Mouse (Mus musculus) large intestine, adult 2 months (tissue): ENCODE results near the gene Stoml2. TPM values are rescaled to one million over a fixed set of nuclear protein-coding genes. Genes with fewer than 3 reads are reported as not detected.
"Not testable (repeated sequence)": the region's sequence is repeated elsewhere in the genome, so short reads cannot be mapped to it uniquely, and the experiment has no call there.

Experiments
- DNase-seq: peaks from one replicate; pipeline ENCODE4 v3.0.0-alpha.2; 2012; ENCODE audit warnings: low read depth, low spot score
- whole genome bisulfite sequencing: fragments of 180-500 bp; shearing (Covaris S2); methylation state at CpG from one replicate; pipeline ENCODE4 v1.1.7; 2018; 5-methylcytosine and 5-hydroxymethylcytosine counted together
- polyA plus RNA-seq: library from polyadenylated mRNA; depleted of rRNA; stranded (reverse); fragments of >200 nt; gene quantifications from 2 replicates; pipeline ENCODE4 v1.2.3, GENCODE M21; 2012; rRNA removed

Stoml2 gene
- polyA plus RNA-seq, 1 experiment = 92.5 TPM

DNA sequence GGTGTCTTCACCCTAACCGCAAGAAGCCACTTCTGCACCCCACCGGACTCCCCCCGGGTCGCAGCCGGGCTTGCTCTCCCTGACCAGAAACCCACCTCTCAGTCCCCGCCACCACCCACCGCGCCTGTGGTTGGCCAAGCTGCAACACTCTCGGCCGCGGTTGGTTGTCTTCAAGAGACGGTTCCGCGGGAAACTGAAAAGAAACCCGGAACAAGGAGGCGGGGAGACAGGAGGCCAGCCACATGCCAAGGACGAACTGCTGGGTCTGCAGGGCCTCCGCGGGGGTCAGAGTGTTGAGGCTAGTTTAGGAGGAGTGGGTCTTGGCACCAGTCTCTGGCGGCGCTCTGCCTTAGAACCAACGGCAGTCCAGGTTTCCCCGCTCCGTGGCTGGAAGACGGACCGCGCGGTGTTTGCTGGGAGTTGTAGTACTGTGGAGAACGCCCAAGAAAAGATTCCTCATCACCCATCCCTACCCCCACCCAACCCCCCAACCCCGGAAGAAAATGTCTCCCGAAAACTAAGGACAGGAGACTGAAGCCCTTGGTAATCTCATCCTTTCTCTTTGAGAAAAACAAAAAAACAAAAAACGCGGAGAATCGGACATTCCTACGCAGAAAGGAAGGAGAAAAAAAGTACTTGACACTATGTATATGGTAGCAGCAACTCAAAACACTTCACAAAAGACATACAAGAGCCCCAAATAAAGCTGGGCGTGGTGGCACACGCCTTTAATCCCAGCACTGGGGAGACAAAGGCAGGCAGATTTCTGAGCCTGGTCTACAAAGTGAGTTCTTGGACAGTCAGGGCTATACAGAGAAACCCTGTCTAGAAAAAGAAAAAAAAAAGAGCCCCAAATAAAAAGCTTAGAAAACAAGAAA lies 21.1 kb downstream of the Stoml2 start, which contains the start of gene Fancg:
TSS of gene Fancg (minus strand) at position 346 of the 878 bp plus-strand sequence.
- DNase-seq = no peak
- under 1% methylated on average over 37 of the region's 37 CpGs for WGBS

DNA sequence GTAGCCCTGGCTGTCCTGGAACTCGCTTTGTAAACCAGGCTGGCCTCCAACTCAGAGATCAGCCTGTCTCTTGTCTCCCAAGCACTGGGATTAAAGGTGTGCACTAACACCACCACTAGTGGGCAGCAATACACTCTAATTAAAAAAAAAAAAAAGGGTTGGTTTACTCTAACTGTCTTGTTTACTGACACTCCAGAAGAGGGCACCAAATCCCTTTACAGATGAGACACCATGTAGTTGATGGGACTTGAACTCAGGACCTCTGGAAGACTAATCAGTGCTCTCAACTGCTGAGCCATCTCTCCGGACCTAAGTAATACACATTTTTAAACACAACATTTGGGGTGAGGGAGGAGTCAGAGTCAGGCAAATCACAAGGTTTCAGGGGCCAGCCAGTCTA lies 25.7 kb downstream of the Stoml2 start:
- no peak for DNase-seq
- WGBS = 47% methylated on average over 2 of the region's 2 CpGs

DNA sequence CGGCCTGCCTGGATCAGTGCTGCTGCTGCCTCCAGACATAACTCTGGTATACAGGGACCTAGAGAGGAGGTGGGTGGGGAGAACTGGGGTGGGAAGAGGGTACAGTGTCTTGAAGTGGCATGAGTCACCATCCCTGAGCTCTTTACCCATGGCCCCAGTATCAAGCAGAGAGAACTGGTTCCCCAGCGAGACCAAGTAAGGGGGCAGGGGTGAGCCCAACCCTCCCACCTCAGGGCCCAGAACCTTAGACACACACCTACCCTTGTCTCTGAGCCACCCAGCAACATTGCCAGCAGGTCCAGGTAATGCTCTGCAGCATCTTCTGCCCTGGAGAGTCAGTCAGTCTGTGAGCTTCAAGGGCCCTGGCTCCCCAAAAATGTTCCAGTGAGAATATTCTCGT lies 26.6 kb downstream of the Stoml2 start:
- 90% methylated on average over 3 of the region's 3 CpGs for WGBS
- no peak for DNase-seq

DNA sequence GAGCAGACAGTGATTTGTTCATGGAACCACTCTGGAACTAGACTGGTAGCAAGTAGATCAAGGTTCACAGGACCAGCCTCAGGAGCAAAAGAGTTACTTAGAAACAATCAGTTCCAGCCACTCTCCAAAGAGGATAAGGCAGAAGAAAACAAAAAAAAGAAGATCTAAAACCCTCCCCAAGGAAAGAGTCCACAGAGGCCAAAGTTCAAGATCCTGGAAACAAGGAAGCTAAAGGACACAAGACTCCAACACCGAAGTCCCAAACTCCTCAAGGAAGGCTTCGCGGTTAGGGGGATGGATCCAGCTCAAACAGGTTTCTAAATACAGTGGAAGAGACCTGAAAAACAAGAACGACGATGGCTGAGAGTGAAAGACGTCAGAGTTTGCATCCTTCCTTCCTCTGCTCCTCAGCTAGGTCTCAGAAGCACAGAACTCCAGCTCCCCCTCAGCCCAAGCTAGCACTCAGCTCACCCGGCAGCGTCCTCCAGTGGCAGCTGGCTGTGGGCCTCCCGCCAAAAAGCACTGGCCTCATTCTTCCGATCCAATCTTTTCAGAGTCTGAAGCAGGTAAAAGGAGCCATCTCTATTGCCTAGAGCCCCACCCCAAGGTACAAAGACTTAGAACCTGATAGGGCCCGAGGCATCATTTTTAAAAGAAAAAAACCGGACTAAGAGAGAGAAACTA lies 28.6 kb downstream of the Stoml2 start:
- DNase-seq = no peak
- 55% methylated on average over 12 of the region's 12 CpGs for WGBS

DNA sequence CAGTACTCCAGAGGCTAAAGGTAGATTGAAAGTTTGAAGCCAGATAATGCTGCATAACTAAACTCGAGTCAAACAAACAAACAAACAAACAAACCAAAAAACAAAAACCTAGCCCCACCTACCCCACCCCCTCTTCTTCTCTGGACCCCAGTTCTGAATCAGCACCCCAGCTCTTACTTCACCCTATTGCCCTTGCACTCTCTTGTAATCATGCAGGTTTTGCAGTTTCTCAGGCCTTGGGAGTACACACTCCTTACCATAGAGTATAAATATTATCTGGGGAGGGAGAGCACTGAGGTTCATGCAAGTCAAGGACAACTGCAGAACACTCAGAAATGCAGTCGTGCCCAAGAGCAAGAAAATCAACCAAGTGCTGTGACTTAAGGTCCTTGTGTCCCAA lies 30.2 kb downstream of the Stoml2 start:
- DNase-seq = no peak
- WGBS = 70% methylated on average over 2 of the region's 2 CpGs

DNA sequence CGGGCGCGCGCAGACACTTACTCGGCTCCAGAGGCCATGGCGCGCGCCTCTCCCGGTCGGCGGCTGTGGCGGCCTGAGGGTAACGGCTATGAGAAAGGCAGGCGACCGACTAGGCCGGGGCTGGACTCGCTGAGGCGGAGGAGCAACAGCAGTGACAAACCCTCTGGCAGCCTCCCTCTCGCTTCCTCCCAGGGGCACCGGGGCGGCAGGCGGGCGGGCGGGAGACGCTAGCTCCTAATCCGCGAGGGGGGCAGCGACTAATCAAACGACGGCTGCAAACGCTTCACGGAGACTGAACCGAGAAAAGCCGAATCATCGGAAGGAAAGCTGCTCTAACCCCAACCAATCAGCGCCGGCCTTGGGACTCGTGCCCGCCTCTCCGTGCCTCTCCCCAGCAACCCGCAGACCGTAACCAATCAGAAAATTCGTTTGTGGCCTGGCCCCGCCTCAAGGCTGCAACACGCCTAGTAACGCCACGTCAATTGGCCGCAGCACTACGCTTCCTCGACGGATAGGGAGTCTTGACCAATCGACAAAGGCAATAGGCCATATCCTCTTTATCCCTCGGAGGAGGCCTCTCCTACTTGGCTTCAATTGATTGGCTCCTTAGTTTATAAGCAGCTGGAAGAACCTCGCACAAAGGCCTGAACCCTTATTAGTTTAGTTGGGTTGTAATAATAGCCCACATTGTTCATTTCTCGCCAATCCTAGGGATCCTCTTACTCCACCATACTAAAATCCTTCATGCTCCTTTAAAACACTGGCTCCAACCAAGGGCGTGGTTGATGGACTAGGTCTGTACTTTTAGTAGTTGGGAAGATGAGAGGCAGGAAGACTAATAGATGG lies 31.1 kb downstream of the Stoml2 start, which contains the start of gene Vcp:
TSS of gene Vcp (minus strand) at position 367 of the 846 bp plus-strand sequence.
- WGBS = 1% methylated on average over 54 of the region's 56 CpGs
- peak; percentile 91 for DNase-seq

DNA sequence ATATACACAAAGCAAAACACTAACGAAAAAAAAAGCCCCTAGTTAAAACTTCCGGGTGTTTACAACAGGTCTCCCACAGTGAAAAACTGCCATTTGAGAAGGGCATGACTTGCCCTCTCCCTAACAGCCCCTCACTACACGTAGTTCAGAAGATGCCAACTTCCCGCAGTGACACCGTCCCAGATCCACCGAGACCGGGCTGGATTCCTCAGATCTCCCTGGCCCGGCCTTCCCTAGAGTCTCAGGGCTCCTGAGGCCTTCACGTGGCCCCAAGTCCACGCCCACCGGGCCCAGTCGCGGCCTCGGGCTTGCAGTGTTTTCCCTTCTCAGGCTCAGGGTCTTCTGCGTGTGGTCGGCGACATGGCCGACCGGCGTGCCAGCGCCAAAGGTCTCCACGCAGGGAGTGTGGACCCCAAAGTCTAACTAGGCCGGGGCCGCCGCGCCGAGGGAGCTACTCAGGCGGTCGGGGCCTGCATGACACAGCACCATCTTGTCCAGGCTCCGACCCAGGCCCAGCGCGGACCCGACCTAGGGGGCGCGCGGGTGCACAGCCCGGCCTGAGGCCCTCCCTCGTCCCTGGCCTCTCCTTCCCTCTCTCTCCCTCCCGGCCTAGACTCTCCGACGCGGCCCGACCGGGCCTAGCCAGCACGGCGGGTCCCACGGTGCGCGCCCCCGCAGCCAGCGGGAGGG lies 31.9 kb downstream of the Stoml2 start:
- DNase-seq = no peak
- WGBS = under 1% methylated on average over 51 of the region's 51 CpGs

DNA sequence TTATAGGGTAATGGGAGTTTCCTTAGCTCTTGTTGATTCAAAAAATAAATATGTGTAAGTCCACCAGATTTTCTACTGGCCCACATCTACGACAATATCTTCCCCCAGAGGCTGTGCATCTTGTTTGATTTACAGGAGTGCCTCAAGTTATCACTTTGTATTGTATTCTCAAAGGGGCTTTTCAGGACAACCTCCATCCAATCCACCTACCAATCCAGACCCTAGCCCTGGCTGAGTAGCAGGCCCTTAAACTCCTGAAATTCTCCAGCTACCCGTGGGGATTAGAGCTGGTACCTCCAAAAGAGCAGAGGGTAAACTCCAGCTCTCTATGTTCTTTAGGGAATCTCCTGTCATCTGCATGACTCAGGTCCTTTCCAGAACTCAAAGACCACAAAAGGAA lies 33.5 kb downstream of the Stoml2 start:
- 16% methylated on average over 2 of the region's 2 CpGs for WGBS
- DNase-seq = no peak

DNA sequence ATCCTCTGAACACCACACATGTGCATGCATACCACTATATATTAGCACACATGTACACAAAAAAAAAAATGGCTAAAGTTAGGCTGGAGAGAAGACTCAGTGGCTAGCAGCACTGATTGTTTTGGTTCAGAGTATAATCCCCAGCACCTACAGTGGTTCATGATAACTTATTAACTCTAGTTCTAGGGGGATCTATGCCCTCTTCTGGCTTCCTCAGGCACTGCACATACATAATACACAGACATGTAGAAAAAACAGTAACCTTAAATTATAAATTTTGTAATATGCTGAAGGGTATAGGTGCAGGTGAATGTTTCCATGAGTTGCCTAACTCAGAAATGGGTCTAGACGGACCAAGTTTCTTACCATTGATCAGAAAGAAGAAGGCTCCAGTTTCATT lies 43.2 kb downstream of the Stoml2 start:
- no peak for DNase-seq
- 97% methylated on average over 1 of the region's 1 CpGs for WGBS

DNA sequence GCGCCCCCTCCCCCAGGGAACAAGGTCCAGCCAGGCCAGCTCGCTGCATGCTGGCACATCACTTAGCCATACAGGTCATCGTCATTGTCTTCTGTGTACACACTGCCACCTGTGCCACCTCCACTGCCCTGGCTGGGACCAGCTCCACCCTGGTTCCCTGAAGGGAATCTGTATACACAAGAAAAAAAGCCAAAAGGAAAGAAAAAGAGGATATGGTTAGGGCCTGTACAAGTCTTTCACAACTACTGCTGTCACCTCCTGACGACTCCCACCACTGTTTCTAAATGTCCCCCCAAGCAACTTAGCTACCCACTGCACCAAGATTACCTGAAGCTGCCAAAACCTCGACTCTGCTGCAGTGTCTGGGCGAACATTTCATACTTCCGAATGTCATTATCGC lies 51.0 kb downstream of the Stoml2 start:
- DNase-seq = not testable (repeated sequence)
- WGBS = 77% methylated on average over 8 of the region's 8 CpGs

DNA sequence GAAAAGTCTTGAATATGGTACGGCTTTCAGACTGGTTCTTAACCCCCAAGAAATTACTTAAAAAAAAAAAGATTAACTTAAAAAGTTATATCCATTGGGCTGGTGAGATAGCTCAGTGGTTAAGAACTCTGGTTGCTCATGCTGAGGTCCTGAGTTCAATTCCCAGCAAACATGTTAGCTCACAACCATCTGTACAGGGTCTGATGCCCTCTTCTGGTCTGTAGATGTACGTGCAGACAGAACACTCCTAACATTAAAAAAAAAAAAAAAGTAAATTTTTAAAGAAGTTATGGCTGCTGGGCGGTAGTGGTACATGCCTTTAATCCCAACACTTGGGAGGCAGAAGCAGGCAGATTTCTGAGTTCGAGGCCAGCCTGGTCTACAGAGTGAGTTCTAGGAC lies 53.4 kb downstream of the Stoml2 start:
- 89% methylated on average over 4 of the region's 4 CpGs for WGBS

More for the DNA sequence above, 53.4 kb downstream of the Stoml2 start:
- no peak for DNase-seq

Other genes with a start within 250 kb of the Stoml2 start
- 0.02 TPM in 1 of 2 replicates, not detected in the other for gene Fam205a1, start 177.8 kb downstream of the Stoml2 start, polyA plus RNA-seq
- not detected in 2 replicates for gene Gm12394, start 174.9 kb downstream of the Stoml2 start, polyA plus RNA-seq
- not detected in 2 replicates for gene Fam205c, start 157.5 kb downstream of the Stoml2 start, polyA plus RNA-seq
- gene Phf24, start 115.0 kb downstream of the Stoml2 start, polyA plus RNA-seq = 0.83 and 1.2 TPM in 2 replicates
- gene Dnajb5, start 81.9 kb downstream of the Stoml2 start, polyA plus RNA-seq = 9.6 and 11.1 TPM in 2 replicates
- 0.10 and 0.11 TPM in 2 replicates for gene 1700022I11Rik, start 62.1 kb downstream of the Stoml2 start, polyA plus RNA-seq
- 96.9 and 114 TPM in 2 replicates for gene Vcp, start 31.2 kb downstream of the Stoml2 start, polyA plus RNA-seq
- gene Fancg, start 21.2 kb downstream of the Stoml2 start, polyA plus RNA-seq = 11.8 and 14.6 TPM in 2 replicates
- gene Pigo, start 5.9 kb downstream of the Stoml2 start, polyA plus RNA-seq = 25.1 and 32.0 TPM in 2 replicates
- gene Fam214b, start 14.5 kb upstream of the Stoml2 start, polyA plus RNA-seq = 29.1 and 39.3 TPM in 2 replicates
- 7.7 and 12.5 TPM in 2 replicates for gene Unc13b, start 27.2 kb upstream of the Stoml2 start, polyA plus RNA-seq
- gene Atp8b5, start 235.4 kb upstream of the Stoml2 start, polyA plus RNA-seq = 0.02 and 0.08 TPM in 2 replicates